Comparison of ENCODE assay signal across 9 mouse cellular contexts in the genomic region with DNA sequence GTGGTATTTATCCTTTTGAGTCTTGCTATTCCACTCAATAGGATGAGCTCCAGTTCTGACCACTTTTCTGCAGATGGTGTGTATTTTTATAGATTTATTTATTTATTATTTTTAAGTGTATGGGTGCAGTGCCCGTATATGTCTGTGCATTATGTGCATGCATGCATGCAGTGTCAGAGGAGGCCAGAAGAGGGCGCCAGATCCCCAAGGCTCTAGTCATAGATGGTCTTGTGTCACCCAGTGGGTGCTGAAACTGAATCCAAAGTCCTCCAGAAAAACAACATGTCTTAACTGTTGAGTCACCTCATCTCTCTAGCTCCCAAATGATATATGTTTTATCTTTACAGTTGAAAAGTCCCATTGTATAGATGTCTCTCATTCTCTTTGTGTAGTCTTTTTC.
DNase-seq lines count a peak whose midpoint lies in the region; ATAC-seq and TF ChIP-seq lines count a peak whose summit lies in the region.
"Had no signal": no experiment of that assay in that cellular context is flagged by ENCODE, and none has a peak within 500 bp of the region (broad histone marks: within the 10 kb centered on the region; RNA-seq: fewer than 3 reads in every experiment).

No protein-coding gene starts in this region.

- no peak for DNase-seq in heart, adult 2 months
- DNase-seq in heart, postnatal 4 days = no peak
- peak; percentile 35 for DNase-seq in lung, embryonic 14.5 days
- no peak for DNase-seq in lung, postnatal 10 days
- DNase-seq in induced T-regulatory cell, adult 2 months (ENCODE audit: low read depth) = peak; percentile 10
- DNase-seq in gastrocnemius, postnatal 10 days = no peak
- no peak for DNase-seq in T-cell, adult 2 months (ENCODE audit: low spot score)
- DNase-seq: gastrocnemius, postnatal 36 days had no signal

- H3K9ac ChIP-seq in heart, adult 2 months (ENCODE audit: low read depth, low read length) = no peak overlapping the region
- H3K9ac ChIP-seq in lung, embryonic 14.5 days = no peak overlapping the region
- no peak overlapping the region for H3K9ac ChIP-seq in ES-Bruce4 (ENCODE audit: low read depth, poor library complexity, severe bottlenecking)

- 74% methylated on average over 2 of the region's 2 CpGs for WGBS in heart, adult 2 months
- 71% methylated on average over 2 of the region's 2 CpGs for WGBS in lung, embryonic 14.5 days

- TF ChIP-seq CTCF in heart, adult 2 months (IDR thresholded peaks at IDR 0.05) = peak; percentile 49
- TF ChIP-seq CTCF in lung, embryonic 14.5 days (IDR thresholded peaks at IDR 0.05; ENCODE audit: low read depth) = peak; percentile 66
- peak; percentile 47 for TF ChIP-seq CTCF in ES-Bruce4 (IDR thresholded peaks at IDR 0.05; ENCODE audit: low read depth, low read length)

- no peaks in the 10 kb centered on the region for H3K79me2 ChIP-seq in heart, adult 2 months (replicated peaks; ENCODE audit: control insufficient read depth, insufficient read depth, low read length)

- no peaks in the 10 kb centered on the region for H3K36me3 ChIP-seq in heart, adult 2 months (ENCODE audit: control insufficient read depth, insufficient read depth, low read length)
- no peaks in the 10 kb centered on the region for H3K36me3 ChIP-seq in lung, embryonic 14.5 days (ENCODE audit: insufficient read depth)
- no peaks in the 10 kb centered on the region for H3K36me3 ChIP-seq in ES-Bruce4 (ENCODE audit: control insufficient read depth, insufficient read depth, low read length, poor library complexity, severe bottlenecking)

- intact Hi-C loops in heart, adult 2 months (cut with DNase I) = no loop called here

- H3K4me1 ChIP-seq in heart, adult 2 months (ENCODE audit: control insufficient read depth, insufficient read depth, low read length) = no peaks in the 10 kb centered on the region
- H3K4me1 ChIP-seq in lung, embryonic 14.5 days (ENCODE audit: insufficient read depth) = 0 out of 2 replicates have a peak, but pooled peaks cover 8% of the 10 kb centered on the region
- H3K4me1 ChIP-seq in ES-Bruce4 (ENCODE audit: control insufficient read depth, insufficient read depth, low read length) = no peaks in the 10 kb centered on the region

- no peak for ATAC-seq in lung, embryonic 14.5 days (ENCODE audit: insufficient read depth)

- no peak overlapping the region for H3K4me2 ChIP-seq in lung, embryonic 14.5 days

- no peaks in the 10 kb centered on the region for H3K27me3 ChIP-seq in heart, adult 2 months (ENCODE audit: control insufficient read depth, insufficient read depth, low read length)
- no peaks in the 10 kb centered on the region for H3K27me3 ChIP-seq in lung, embryonic 14.5 days (ENCODE audit: insufficient read depth, low read length)
- H3K27me3 ChIP-seq in ES-Bruce4 (ENCODE audit: control insufficient read depth, insufficient read depth, low read length, poor library complexity, severe bottlenecking) = no peaks in the 10 kb centered on the region

- no peaks in the 10 kb centered on the region for H3K9me3 ChIP-seq in lung, embryonic 14.5 days (ENCODE audit: low read depth, low read length)
- peaks cover 2% of the 10 kb centered on the region; the same call in 1 of the 2 replicates for H3K9me3 ChIP-seq in ES-Bruce4 (replicated peaks; ENCODE audit: control insufficient read depth, insufficient read depth, low read length, poor library complexity, severe bottlenecking)

- H3K27ac ChIP-seq in heart, adult 2 months = no peak overlapping the region
- H3K27ac ChIP-seq in lung, embryonic 14.5 days (ENCODE audit: low read depth) = peak overlapping the region; percentile 58; the same call in 1 of the 2 replicates
- no peak overlapping the region for H3K27ac ChIP-seq in ES-Bruce4 (ENCODE audit: insufficient read depth, low read length)

- no peak for TF ChIP-seq POLR2A in heart, adult 2 months (IDR thresholded peaks at IDR 0.05; ENCODE audit: insufficient read depth, low read depth, low read length)
- no peak for TF ChIP-seq POLR2A in ES-Bruce4 (IDR thresholded peaks at IDR 0.05; ENCODE audit: insufficient read depth, low read length)

- no peak for TF ChIP-seq EP300 in heart, adult 2 months (IDR thresholded peaks at IDR 0.05; ENCODE audit: insufficient read depth, low read depth, low read length)
- no peak for TF ChIP-seq EP300 in ES-Bruce4 (IDR thresholded peaks at IDR 0.05; ENCODE audit: insufficient read depth, low read depth, low read length)

- no peak overlapping the region for H3K4me3 ChIP-seq in heart, adult 2 months
- no peak overlapping the region for H3K4me3 ChIP-seq in lung, embryonic 14.5 days (ENCODE audit: low read depth, low read length)
- H3K4me3 ChIP-seq in ES-Bruce4 (ENCODE audit: low read depth, low read length) = no peak overlapping the region

Comparison
In these comparisons a context has a peak if more than half of its experiments do, and no peak if none do; other contexts are left out.
1. DNase-seq: peak in lung, embryonic 14.5 days (single experiment) and induced T-regulatory cell, adult 2 months (single experiment); none in heart, adult 2 months (0 of 2), heart, postnatal 4 days (single experiment), lung, postnatal 10 days (single experiment), gastrocnemius, postnatal 10 days (single experiment) and T-cell, adult 2 months (single experiment).
2. Peak in every context shown above with its lines, with median percentiles within 50 percentile points of each other: CTCF ChIP-seq.